Mouse (Mus musculus) heart, embryonic 15.5 days (tissue): ENCODE results near the gene Atxn7l2. TPM values are rescaled to one million over a fixed set of nuclear protein-coding genes. Genes with fewer than 3 reads are reported as not detected.
A peak's percentile ranks its signal among the peaks of the same experiment; 100 is the strongest.
"Not testable (repeated sequence)": the region's sequence is repeated elsewhere in the genome, so short reads cannot be mapped to it uniquely, and the experiment has no call there.

Experiments
- ATAC-seq: fragments of 200-750 bp; cut with Nextera tagmentation; replicated peaks from 2 replicates; pipeline ENCODE4 v1.8.0; 2017; ENCODE audit warnings: low read depth, moderate TSS enrichment; ENCODE audit not compliant: insufficient number of reproducible peaks, insufficient read depth, low FRiP score
- H3K27ac ChIP-seq: fragments of 300-500 bp; sonication (generic); 2 replicates; pipeline ENCODE4 v1.5.1; 2015; ENCODE audit warnings: mild to moderate bottlenecking, inconsistent platforms
- H3K27me3 ChIP-seq: fragments of 300-500 bp; sonication (generic); 2 replicates; pipeline ENCODE4 v1.6.1; 2015; ENCODE audit warnings: inconsistent platforms
- H3K36me3 ChIP-seq: fragments of 300-500 bp; sonication (generic); 2 replicates; pipeline ENCODE4 v1.6.1; 2015; ENCODE audit warnings: mild to moderate bottlenecking, inconsistent platforms
- H3K4me1 ChIP-seq: fragments of 300-500 bp; sonication (generic); replicated peaks from 2 replicates; pipeline ENCODE4 v1.6.1; 2015; ENCODE audit warnings: inconsistent platforms
- H3K4me2 ChIP-seq: fragments of 300-500 bp; sonication (generic); 2 replicates; pipeline ENCODE4 v1.6.1; 2015; ENCODE audit warnings: inconsistent platforms, mild to moderate bottlenecking, moderate library complexity
- H3K4me3 ChIP-seq: fragments of 300-500 bp; sonication (generic); 2 replicates; pipeline ENCODE4 v1.5.1; 2015; ENCODE audit warnings: mild to moderate bottlenecking, inconsistent platforms
- H3K9ac ChIP-seq: fragments of 300-500 bp; sonication (generic); 2 replicates; pipeline ENCODE4 v1.6.1; 2015; ENCODE audit warnings: mild to moderate bottlenecking, inconsistent platforms
- H3K9me3 ChIP-seq: fragments of 300-500 bp; sonication (generic); replicated peaks from 2 replicates; pipeline ENCODE4 v1.6.1; 2016; ENCODE audit warnings: inconsistent platforms
- WGBS: fragments of 180-500 bp; shearing (Covaris S2); methylation state at CpG from one replicate; pipeline ENCODE4 v1.1.7; 2015; ENCODE audit warnings: mixed read lengths; 5-methylcytosine and 5-hydroxymethylcytosine counted together
- polyA plus RNA-seq: library from polyadenylated mRNA; unstranded; fragments of >200 nt; fragmentation: Nextera tagmentation; extraction: Ambion mirVana; gene quantifications from 2 replicates; pipeline ENCODE4 v1.2.1, GENCODE M21; 2015

Gene Atxn7l2
- 5.8 and 9.0 TPM in 2 replicates for polyA plus RNA-seq

- no peaks in the 10 kb centered on the region for H3K9me3 ChIP-seq
- peaks cover 20% of the 10 kb centered on the region for H3K4me1 ChIP-seq
- peaks cover 7% of the 10 kb centered on the region for H3K27me3 ChIP-seq
- H3K4me2 ChIP-seq: peak within 1 kb of the TSS; percentile 93
- peak within 1 kb of the TSS; percentile 78 for H3K9ac ChIP-seq
- H3K4me3 ChIP-seq: peak within 1 kb of the TSS; percentile 82
- H3K36me3 ChIP-seq: peaks cover 9% of the 10 kb centered on the region; the same call in 1 of the 2 replicates
- H3K27ac ChIP-seq: peak within 1 kb of the TSS; percentile 91
- ATAC-seq: peak; percentile 71
- 0% methylated on average over 14 of the region's 14 CpGs for WGBS
These were observed at the start of gene Atxn7l2 for GRCm38 (mm10) chr3:108210771-108211139. Gene Atxn7l2, minus strand, starts transcription at chr3:108210934.

GRCm38 (mm10) chr3:108259319-108259718 is 48.6 kb upstream of the Atxn7l2 start:
- Histone ChIP-seq H3K4me2 (no peak overlapping the region), H3K9ac (no peak overlapping the region), H3K9me3 (no peaks in the 10 kb centered on the region), H3K4me3 (no peak overlapping the region), H3K27ac (no peak overlapping the region), H3K27me3 (no peaks in the 10 kb centered on the region), H3K4me1 (peaks cover 18% of the 10 kb centered on the region), H3K36me3 (peaks cover 17% of the 10 kb centered on the region)
- ATAC-seq: no peak
- 67% methylated on average over 3 of the region's 3 CpGs for WGBS

- Histone ChIP-seq H3K27me3 (no peaks in the 10 kb centered on the region), H3K4me3 (peak overlapping the region; percentile 97), H3K4me1 (peaks cover 18% of the 10 kb centered on the region), H3K9ac (peak overlapping the region; percentile 95), H3K27ac (0 out of 2 replicates have a peak overlapping the region, but pooled peaks have one; percentile 55), H3K36me3 (peaks cover 10% of the 10 kb centered on the region), H3K4me2 (peak overlapping the region; percentile 80), H3K9me3 (no peaks in the 10 kb centered on the region)
- ATAC-seq: no peak
- 56% methylated on average over 3 of the region's 3 CpGs for WGBS
These were observed 47.2 kb upstream of the Atxn7l2 start for GRCm38 (mm10) chr3:108257831-108258500.

GRCm38 (mm10) chr3:108256719-108257637 is 46.2 kb upstream of the Atxn7l2 start, which contains the start of gene Psma5:
Gene Psma5, plus strand, starts transcription at chr3:108256926.
- peak; percentile 97 for ATAC-seq

GRCm38 (mm10) chr3:108246857-108247256 is 36.1 kb upstream of the Atxn7l2 start:
- Histone ChIP-seq H3K4me2 (no peak overlapping the region), H3K9me3 (no peaks in the 10 kb centered on the region), H3K4me1 (no peaks in the 10 kb centered on the region), H3K9ac (no peak overlapping the region), H3K4me3 (no peak overlapping the region), H3K27me3 (no peaks in the 10 kb centered on the region), H3K27ac (no peak overlapping the region), H3K36me3 (no peaks in the 10 kb centered on the region)
- no peak for ATAC-seq
- 78% methylated on average over 2 of the region's 2 CpGs for WGBS

More at GRCm38 (mm10) chr3:108256719-108257637, 46.2 kb upstream of the Atxn7l2 start, which contains the start of gene Psma5:
- Histone ChIP-seq H3K4me3 (peak within 1 kb of the TSS; percentile 97), H3K4me2 (peak within 1 kb of the TSS; percentile 80), H3K27me3 (no peaks in the 10 kb centered on the region), H3K27ac (peak within 1 kb of the TSS; percentile 65), H3K36me3 (peaks cover 3% of the 10 kb centered on the region), H3K9ac (peak within 1 kb of the TSS; percentile 95), H3K9me3 (no peaks in the 10 kb centered on the region), H3K4me1 (peaks cover 18% of the 10 kb centered on the region)
- WGBS: under 1% methylated on average over 79 of the region's 79 CpGs

GRCm38 (mm10) chr3:108241243-108241839 is 30.6 kb upstream of the Atxn7l2 start:
- Histone ChIP-seq H3K4me2 (no peak overlapping the region), H3K4me1 (no peaks in the 10 kb centered on the region), H3K36me3 (no peaks in the 10 kb centered on the region), H3K9ac (no peak overlapping the region), H3K27me3 (no peaks in the 10 kb centered on the region), H3K4me3 (no peak overlapping the region), H3K9me3 (no peaks in the 10 kb centered on the region), H3K27ac (no peak overlapping the region)
- 84% methylated on average over 3 of the region's 3 CpGs for WGBS
- ATAC-seq: no peak

GRCm38 (mm10) chr3:108237474-108238102 is 26.9 kb upstream of the Atxn7l2 start:
- H3K4me2 ChIP-seq, H3K27ac ChIP-seq, H3K27me3 ChIP-seq, H3K36me3 ChIP-seq, H3K9me3 ChIP-seq, ATAC-seq, H3K4me3 ChIP-seq, H3K9ac ChIP-seq, H3K4me1 ChIP-seq: not testable (repeated sequence)
- 83% methylated on average over 4 of the region's 4 CpGs for WGBS

GRCm38 (mm10) chr3:108231646-108232045 is 20.9 kb upstream of the Atxn7l2 start:
- Histone ChIP-seq H3K9me3 (no peaks in the 10 kb centered on the region), H3K36me3 (no peaks in the 10 kb centered on the region), H3K27ac (no peak overlapping the region), H3K27me3 (peaks cover 16% of the 10 kb centered on the region), H3K4me3 (no peak overlapping the region), H3K4me2 (no peak overlapping the region), H3K4me1 (peaks cover 9% of the 10 kb centered on the region), H3K9ac (no peak overlapping the region)
- no peak for ATAC-seq
- 74% methylated on average over 4 of the region's 4 CpGs for WGBS

GRCm38 (mm10) chr3:108227521-108227920 is 16.8 kb upstream of the Atxn7l2 start:
- Histone ChIP-seq H3K9ac (no peak overlapping the region), H3K4me2 (peak overlapping the region; percentile 90), H3K27me3 (peaks cover 49% of the 10 kb centered on the region), H3K27ac (no peak overlapping the region), H3K4me3 (no peak overlapping the region), H3K36me3 (no peaks in the 10 kb centered on the region), H3K4me1 (peaks cover 19% of the 10 kb centered on the region), H3K9me3 (no peaks in the 10 kb centered on the region)
- WGBS: 74% methylated on average over 2 of the region's 2 CpGs
- no peak for ATAC-seq

- Histone ChIP-seq H3K4me3 (peak within 1 kb of the TSS; percentile 54), H3K27ac (no peak within 1 kb of the TSS), H3K9me3 (no peaks in the 10 kb centered on the region), H3K4me2 (peak within 1 kb of the TSS; percentile 90), H3K4me1 (peaks cover 12% of the 10 kb centered on the region), H3K27me3 (peaks cover 54% of the 10 kb centered on the region), H3K9ac (peak within 1 kb of the TSS; percentile 57), H3K36me3 (no peaks in the 10 kb centered on the region)
- peak; percentile 47; the same call in 1 of the 2 replicates for ATAC-seq
- 6% methylated on average over 44 of the region's 44 CpGs for WGBS
These were observed 16.0 kb upstream of the Atxn7l2 start, which contains the start of gene Sypl2 for GRCm38 (mm10) chr3:108226558-108227350. Gene Sypl2, minus strand, starts transcription at chr3:108226648.
